Mouse (Mus musculus) gastrocnemius, postnatal 14 days (tissue): ENCODE data around the gene Abcc8. TPM values are rescaled to one million over a fixed set of nuclear protein-coding genes. Genes with fewer than 3 reads are reported as not detected.
A peak's percentile ranks its signal among the peaks of the same experiment; 100 is the strongest.

Source experiments
- DNase-seq: peaks from one replicate; pipeline ENCODE4 v3.0.0; 2021; ENCODE audit warnings: mixed read lengths
- intact Hi-C: fragments of 180-260 bp; cut with DNase I; formaldehyde crosslinking; loops from one replicate; pipeline ENCODE4 v1.15.1; 2025; ENCODE audit warnings: low total_unique reads
- total RNA-seq, 2 experiments: library from RNA; stranded (reverse); gene quantifications; 2 replicates each; pipeline ENCODE4 v1.2.3; 2021

Abcc8 gene
- total RNA-seq, 2 experiments from 2014 or later, result 3.5 to 4.6 TPM

DNA sequence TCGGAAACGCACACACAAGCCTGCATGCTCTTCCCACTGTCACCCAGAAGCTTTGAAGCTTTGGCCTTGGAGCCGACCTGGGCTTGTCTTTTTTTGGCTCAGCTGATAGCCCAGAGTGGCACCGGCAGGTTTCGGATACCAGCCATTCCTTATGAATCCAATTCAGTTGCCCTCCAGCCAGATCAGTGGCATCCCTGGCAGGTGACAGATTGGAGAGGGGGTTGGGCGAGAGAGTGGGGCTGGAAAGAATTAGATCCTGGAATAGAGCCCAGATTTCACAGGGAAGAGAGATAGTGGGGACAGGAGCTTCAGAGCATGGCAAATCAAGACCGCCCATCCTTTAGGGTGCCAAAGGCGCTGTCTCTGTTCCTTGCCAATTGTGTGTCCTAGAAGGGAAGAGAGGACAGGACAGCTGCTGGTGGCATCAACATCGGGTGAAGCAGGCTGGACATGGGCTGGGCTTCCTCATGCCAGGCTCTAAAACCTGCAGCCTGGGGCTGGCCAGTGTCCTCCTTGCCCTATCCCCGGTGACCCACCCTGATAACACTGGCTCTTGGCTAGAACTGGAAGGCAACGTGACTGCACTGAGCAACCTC is 17.6 kb downstream of the Abcc8 start:
- peak; percentile 43 for DNase-seq
- intact Hi-C loops, result no loop called here

DNA sequence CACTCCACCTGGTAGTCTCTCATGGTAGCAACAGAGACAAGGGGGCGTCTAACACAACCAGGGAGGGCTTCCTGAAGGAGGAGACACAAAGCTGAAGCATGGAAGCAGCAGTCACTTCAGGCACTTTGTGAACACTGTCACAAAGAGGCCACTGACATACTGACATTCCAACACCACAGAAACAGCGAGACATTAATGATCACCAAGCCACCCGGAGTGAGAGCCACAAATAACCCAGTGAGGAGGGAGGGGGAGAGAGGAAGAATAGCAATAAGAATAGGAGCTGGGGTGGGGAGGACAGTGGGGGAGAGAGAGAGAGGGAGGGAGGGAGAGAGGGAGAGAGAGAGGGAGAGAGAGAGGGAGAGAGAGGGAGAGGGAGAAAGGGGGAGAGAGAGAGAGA is 18.2 kb downstream of the Abcc8 start:
- intact Hi-C loops, result no loop called here
- DNase-seq, result no peak

DNA sequence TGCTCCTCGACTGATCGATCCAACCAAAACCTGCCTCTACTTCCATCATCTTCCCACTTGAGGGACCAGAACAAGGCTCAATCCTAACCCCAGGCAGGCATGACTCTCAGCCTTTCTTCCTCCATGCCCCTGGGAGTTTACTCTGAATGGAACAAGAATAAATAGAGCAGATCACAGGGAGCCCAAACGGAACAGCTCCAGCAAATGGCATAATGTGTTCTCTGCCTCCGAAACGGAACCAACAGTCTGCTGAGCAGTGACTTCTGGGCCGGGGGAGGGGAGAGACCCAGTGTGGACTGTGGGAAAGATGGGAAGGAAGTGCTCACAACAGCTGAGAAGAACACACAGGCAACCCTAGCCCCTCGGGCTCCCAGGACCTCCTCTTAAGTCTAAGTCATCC is 22.1 kb downstream of the Abcc8 start:
- no peak for DNase-seq
- intact Hi-C loops, result no loop called here

DNA sequence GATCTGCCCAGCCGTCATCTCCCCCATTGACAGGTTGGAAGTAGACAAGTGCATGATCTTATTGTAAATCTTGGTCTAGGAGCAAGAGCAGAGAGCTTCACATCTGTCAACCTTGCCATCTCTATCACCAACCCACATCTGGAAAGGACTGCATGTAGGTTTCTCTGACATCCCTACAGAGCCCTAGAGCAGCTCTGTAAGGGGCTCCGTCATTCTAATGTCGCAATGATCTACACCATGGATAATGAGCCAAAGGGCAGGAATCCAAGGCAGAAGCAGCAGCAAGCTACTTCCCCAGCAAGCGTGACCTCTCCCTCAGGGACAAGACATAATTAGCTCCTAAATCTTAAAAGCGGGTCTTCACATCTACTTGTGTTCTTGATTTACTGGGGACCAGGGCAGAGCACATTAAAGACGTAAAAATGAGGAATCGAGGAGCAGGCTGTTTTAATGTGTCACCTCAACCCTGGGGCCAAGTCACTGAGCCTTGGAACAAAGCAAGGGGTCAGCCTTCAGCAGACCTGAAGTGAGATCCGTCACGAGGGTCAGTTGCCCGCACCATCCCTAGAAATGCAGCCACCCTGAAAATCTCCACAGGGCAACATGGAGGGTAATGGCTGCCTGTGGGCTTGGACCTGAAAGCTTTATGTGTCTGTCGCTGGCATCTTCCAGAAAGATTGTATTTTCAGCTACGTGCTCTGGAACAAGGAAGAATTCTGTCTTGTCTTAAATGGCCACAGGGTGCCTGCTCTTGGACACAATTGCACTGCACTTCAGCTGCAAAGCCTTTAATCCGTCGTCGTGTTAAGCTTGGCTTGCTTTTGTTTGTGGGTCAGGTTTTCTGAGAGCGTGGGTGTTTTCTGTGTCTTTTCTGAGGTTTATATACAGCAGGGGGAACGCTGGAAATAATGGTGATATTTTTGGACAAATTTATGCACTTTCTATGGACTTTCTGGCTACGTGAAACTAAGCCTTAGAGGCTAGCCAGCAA is 25.0 kb downstream of the Abcc8 start:
- intact Hi-C loops, result no loop called here
- no peak for DNase-seq

DNA sequence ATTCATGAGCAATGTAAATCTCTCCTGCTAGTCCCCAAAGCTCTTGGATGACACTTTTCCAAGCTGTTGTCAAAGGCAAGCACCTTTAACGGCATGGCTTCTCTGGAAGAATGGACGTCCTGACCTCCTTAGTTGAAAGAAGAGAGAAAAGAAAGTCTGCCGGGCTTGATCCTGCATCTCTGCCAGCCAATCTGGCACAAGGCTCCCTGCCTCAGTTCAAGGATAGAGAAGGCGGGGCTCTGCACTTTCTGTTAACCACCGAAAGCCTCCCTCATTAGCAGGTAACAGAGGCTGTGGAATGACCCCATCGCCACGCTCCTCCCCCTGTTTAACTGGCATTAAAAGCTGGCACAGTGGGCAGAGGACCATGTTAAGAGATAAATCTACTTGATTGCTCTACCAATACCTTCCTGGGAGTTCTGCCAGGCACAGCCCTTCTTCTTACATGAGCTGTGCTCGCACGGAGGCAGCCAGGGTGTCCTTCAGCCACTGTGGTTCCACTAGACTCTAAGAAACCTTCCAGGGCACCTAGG is 26.9 kb downstream of the Abcc8 start:
- intact Hi-C loops, result no loop called here

DNA sequence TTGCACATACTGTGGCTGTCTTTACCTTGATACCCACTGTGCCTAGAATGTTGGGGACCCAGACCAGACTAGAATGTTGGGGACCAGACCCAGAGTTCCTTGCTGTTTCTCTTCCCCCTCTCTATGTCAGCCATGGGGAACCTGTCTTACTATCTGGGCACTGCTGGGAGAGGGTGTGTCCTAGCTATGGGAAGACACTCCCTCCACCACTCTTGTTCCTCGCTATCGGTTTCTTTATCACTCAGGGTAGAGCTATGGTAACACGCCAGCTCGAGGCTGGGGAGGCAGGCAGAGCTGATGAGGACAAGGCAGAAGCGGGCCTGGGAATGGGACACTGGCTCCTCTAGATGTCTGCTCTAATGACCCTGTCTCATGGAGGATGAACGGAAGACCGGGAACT is 32.4 kb downstream of the Abcc8 start:
- intact Hi-C loops, result no loop called here
- DNase-seq, result no peak

More for the DNA sequence above, 26.9 kb downstream of the Abcc8 start:
- no peak for DNase-seq

DNA sequence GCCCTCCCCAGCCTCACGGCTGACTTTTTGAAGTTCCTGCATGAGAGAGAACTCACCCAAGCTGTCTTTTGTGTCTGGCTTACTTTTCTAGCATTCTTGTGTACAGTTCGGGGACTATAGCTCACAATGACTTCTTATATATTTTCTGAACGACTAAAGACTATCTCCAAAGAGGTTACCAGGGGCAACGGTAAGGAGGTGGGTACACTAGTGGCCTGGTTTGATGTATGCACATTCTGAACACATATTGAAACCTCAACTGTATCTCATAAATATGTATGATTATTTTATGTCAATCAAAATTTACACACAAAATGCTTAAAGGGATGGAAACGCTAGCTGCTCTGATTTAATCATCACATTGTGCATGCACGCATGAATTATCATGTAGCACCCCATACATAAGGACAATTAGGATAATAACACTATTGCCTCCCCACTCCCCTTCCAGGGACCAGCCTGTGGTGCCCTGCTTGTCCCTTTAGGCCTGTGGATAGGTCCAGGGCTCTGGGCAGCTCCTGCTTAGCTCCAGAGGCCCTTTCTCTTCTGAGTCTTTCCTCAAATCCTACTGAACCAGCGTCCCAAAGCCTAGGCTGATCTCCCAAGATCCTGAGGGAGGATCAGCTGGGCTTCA is 33.0 kb downstream of the Abcc8 start:
- DNase-seq, result no peak
- intact Hi-C loops, result no loop called here

DNA sequence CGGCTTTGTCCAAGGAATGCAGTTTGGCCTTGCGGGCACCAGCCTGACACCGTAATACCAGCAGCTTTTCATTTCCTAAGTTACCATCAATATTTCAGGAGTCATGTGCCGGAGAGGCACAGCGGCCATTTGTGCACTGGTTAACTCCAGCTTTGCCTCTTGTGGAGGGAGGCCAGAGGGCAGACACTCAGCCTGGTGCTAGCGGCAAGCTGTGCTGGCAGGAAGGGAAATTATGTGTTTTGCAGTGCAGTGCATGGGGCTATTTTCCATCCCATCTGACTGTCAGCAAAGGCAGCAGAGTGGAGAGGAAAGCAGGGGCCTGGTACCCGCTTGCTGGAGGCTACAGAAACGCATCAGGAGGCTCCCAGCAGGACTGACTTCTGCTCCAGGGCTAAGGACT is 35.8 kb downstream of the Abcc8 start:
- DNase-seq, result no peak
- intact Hi-C loops, result no loop called here

DNA sequence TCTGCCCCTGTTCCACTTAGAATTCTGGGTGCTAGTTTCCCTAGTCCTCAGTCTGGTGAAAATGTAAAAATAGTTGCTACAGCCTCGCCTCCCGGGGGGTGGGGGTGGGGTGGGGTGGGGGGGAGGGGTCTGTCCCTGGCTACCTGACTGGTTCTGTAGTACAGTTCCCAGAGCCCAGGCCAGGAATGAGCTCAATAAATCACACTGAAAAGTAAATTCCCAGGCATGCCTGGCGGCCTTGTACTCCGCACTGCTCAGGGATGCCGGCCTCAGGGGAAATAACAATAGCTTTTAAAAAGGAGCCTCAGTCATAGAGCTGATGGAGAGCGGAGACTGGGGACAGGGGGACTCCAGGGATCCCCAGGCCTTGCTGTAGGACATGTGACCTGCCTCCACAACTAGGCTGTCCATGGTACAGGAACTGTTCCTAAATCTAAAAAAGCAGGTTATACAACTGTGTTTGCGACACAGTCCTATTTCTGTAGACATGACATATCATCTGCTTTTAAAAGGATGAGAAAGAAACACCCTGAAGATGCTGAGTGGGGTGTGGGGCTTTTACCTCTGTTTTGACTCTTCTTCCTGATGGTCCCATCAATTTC is 41.4 kb downstream of the Abcc8 start:
- intact Hi-C loops, result no loop called here
- no peak for DNase-seq

DNA sequence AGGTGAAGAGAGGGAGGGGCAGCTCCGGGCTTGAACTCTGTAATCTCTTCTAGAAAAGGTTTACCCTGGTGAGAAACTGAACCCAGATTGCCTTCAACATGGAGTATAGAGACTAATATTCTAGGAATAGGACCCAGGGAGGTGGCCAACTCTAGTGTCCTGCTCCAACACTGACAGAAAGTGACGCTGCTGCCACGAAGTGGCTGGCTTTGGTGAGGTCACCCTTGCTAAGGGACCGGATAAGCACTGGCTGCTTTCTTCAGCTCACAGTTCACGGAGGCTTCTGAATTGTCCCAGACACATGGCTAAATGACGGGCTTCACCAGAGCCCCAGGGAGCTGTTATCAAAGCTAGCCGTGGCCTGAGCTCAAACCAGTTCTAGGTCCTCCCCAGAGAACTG is 46.0 kb downstream of the Abcc8 start:
- no peak for DNase-seq
- intact Hi-C loops, result no loop called here

DNA sequence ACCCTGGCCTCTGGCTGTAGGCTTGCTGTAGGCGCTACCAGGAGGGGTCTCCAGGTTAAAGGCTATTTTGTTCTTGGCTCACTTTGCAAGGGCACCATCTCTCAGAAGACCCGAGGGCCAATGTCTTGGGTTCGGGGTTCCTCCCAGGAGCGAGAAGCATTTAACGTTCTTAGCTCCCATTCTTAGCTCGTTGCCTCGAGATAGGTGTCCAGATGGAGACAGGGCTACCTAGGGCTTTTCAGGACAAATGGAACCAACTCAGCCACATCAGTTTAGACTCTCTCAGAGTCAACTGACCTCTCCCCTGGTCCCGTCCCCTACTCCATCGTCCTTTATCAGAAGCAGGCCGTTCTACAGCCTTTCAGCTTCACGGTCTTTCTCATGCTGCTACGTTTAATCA is 47.6 kb downstream of the Abcc8 start:
- no peak for DNase-seq
- intact Hi-C loops, result no loop called here

DNA sequence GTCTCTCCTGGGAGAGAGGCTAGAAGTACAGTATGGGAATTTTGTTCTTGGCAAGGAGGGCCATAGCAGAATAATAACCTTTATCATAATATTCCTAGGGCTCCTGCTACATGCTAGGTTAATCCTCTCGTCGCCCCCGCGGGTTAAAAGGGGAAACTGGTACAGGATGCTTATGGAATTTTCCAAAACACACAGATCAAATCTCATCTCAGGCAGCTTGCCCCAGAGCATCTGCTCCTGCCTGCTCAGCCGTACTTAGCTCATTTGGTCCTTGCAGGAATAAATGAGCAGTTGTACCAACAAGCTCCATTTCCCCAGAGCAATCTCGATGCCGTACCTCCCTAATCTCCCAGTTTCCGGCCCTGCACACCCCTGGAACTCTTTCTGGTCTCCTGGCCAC is 48.0 kb downstream of the Abcc8 start:
- intact Hi-C loops, result no loop called here
- DNase-seq, result no peak

DNA sequence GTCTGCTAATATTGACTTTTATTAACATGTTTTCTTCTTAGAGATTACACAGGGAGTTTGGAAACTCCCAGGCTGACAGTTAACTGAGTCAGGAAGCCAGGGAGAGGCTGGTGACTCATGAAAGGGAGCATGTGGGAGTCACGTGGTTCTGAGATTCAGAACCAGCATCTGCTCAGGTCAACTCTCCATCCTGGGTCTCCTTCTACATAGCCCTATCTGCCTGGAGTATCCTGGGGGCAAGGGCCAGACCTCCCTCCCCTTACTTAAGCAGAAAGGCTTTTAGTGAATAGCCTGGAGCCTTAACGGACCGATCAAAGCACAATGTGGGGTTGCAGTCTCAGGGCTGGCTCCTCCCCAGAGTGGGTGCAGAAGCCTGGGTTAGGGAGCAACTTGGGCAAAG is 48.6 kb downstream of the Abcc8 start:
- intact Hi-C loops, result no loop called here
- DNase-seq, result no peak

DNA sequence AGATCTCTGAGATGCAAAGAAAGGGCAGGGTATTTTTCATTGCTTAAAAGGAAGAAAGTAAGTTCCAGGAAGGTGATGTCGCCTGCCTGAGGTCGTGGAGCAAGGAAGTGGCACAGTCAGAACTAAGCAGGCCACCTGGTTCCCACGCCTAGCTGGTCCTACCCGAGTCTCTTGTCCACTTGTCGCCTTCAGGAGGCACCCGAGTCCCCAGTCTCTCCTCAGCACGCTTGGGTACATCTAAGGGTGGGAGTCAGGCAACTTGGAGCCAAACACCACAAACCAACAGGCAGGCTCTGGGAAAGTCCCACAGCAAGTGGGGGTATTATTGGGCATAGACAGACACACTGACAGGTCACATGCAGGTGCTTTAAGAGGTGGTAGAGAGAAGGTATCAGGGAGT is 49.1 kb downstream of the Abcc8 start:
- intact Hi-C loops, result no loop called here
- no peak for DNase-seq

DNA sequence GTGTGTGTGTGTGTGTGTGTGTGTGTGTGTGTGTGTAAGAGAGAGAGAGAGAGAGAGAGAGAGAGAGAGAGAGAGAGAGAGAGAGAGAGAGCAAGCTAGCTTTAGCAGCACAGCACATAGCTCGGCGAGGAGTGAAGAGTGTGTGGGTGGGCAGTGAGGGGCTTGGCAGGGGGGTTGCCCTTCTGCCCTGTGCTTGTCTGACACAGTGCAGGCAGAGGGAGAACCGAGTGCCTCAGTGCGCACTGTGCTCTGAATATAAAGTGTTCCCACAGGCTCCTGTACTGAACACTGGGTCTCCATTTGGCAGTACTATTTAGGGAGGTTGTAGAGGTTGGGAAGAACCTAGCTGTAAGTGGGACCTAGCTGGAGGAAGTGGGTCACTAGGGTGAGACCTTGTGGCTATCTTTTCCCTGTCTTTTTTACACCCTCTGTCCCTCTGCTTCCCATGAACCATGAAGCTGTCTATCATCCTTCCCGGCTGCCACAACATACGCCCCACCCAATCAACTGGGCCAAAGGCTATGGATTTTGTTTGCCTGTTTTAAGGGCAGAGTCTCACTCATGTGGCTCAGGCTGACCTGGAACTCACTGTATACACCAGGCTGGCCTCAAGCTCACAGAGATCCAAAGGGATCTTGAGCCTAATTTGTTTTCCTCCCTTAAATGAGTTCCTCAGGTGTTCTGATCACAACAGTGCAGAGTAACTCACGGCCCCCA is 50.2 kb downstream of the Abcc8 start:
- DNase-seq, result no peak
- intact Hi-C loops, result no loop called here

DNA sequence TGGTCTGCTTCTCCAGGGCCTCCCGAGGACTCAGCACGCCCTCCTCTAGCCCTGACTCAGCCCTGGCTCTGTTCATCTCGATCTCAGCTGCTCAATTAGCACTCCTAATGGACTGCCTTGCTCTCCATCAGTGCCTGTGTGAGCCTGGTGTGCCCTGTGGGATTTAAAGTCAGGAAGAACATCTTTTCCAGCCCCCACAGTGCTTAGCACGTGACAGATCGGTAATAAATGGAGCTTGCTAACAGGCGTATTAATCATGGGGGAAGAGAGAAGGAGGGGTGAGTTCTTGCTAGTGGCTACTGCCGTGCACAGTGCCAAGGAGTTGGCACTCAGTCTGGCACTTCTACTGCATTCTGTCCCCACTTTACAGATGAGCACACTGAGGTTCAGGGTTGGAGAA is 51.6 kb downstream of the Abcc8 start:
- intact Hi-C loops, result no loop called here
- DNase-seq, result no peak

DNA sequence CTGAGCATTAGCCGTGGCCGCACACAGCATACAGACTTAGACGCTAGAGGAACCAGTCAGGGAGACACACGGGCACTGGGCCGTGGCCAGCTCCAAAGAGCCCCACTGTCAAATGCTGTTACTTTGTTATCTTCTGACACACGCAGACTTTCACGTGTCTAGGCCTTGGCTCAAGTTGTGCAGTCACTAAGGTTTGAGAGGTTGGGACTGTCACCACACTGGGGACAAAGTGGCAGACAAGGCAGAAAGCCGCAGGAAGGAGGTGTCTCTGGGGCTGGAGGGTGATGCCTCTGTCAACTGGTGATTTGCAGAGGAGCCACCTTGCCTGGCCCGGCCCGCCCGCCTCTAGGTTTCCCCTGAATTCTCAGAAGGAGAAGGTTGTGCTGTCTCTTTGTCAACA is 54.5 kb downstream of the Abcc8 start:
- intact Hi-C loops, result no loop called here
- DNase-seq, result no peak

DNA sequence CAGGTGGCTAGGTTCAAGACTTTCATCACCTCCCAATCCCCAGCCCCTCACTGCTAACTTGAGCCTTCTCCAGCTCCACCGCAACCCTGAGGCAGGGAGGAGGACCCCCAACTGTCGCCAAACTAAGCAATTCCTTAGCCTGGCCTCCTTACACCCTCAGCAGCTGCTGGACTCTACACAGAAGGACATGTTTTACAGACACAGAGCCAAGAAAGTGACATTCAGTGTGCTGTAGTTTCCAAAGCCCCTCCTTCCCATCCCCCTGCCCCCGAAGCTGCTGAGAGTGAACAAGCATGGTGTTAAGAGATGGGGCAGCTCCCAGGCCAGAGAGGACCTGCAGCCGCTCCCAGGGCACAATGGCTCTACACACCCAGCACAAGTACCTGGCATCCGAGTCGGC is 55.4 kb downstream of the Abcc8 start:
- intact Hi-C loops, result no loop called here
- no peak for DNase-seq

DNA sequence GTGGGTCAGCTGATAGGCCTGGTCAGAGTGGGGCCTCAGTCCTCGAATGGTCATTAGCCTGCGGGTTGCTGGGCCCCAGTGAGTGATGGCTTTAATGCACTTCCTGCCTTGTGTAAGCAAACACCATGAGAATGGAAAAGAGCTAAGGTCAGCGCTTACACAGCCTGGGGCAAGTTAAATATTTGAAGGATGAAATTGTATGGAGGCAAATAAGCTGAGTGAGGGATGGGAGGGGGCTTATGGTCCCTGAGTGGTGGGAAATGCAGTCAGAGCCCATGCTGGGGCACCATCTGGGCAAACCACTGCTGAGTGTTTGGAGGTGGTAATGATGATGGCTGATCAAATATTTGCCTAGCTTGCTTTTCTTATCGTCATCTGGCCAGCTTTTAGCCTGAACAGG is 56.9 kb downstream of the Abcc8 start:
- no peak for DNase-seq
- intact Hi-C loops, result no loop called here
